Mouse (Mus musculus) spleen, adult 2 months (tissue): ENCODE measurements around the gene Adamts3. TPM values are rescaled to one million over a fixed set of nuclear protein-coding genes. Genes with fewer than 3 reads are reported as not detected.

ENCODE experiments used
- DNase-seq, 2 experiments: peaks; one replicate each; pipeline versions ENCODE4 v3.0.0 to v3.0.0-alpha.2; 2012 to 2021; ENCODE audit warnings: low spot score in 2 of 2, low read depth in 1 of 2
- H3K27ac ChIP-seq: fragments of 200-500 bp; 2 replicates; pipeline ENCODE4 v1.5.1; 2012; ENCODE audit warnings: low read length, inconsistent platforms; ENCODE audit not compliant: insufficient read depth
- H3K27me3 ChIP-seq: fragments of 200-500 bp; 2 replicates; pipeline ENCODE4 v1.6.1; 2012; ENCODE audit warnings: mild to moderate bottlenecking, moderate library complexity, low read length, inconsistent platforms; ENCODE audit not compliant: control insufficient read depth, insufficient read depth
- H3K36me3 ChIP-seq: fragments of 200-500 bp; 2 replicates; pipeline ENCODE4 v1.6.1; 2012; ENCODE audit warnings: mild to moderate bottlenecking, low read length, inconsistent platforms; ENCODE audit not compliant: control insufficient read depth, insufficient read depth
- H3K4me1 ChIP-seq: fragments of 200-500 bp; 2 replicates; pipeline ENCODE4 v1.6.1; 2011; ENCODE audit warnings: inconsistent platforms; ENCODE audit not compliant: control insufficient read depth, insufficient read depth, insufficient read length
- H3K4me3 ChIP-seq: fragments of 200-500 bp; 2 replicates; pipeline ENCODE4 v1.5.1; 2011; ENCODE audit warnings: mild to moderate bottlenecking, inconsistent platforms; ENCODE audit not compliant: insufficient read depth, insufficient read length; ENCODE audit errors: extremely low read depth
- CTCF ChIP-seq: fragments of 200-500 bp; IDR thresholded peaks from 2 replicates; pipeline ENCODE4 v1.5.1; 2011; ENCODE audit warnings: mild to moderate bottlenecking, inconsistent platforms; ENCODE audit not compliant: insufficient read depth, insufficient read length, insufficient replicate concordance; ENCODE audit errors: extremely low read depth
- POLR2A ChIP-seq: fragments of 200-500 bp; IDR thresholded peaks from 2 replicates; pipeline ENCODE4 v1.6.1; 2011; ENCODE audit warnings: low read depth, low read length, inconsistent platforms
- WGBS: fragments of 180-500 bp; shearing (Covaris S2); methylation state at CpG from one replicate; pipeline ENCODE4 v1.1.7; 2018; 5-methylcytosine and 5-hydroxymethylcytosine counted together
- polyA plus RNA-seq: library from polyadenylated mRNA; depleted of rRNA; stranded (reverse); fragments of >200 nt; gene quantifications from 2 replicates; pipeline ENCODE4 v1.2.3, GENCODE M21; 2012

The Adamts3 gene
- polyA plus RNA-seq, 1 experiment: 0.40 TPM

- 67% methylated on average over 2 of the region's 2 CpGs for WGBS
- no peaks in the 10 kb centered on the region for H3K36me3 ChIP-seq
- H3K27me3 ChIP-seq: no peaks in the 10 kb centered on the region
- TF ChIP-seq CTCF: no peak
- TF ChIP-seq POLR2A: no peak
- no peaks in the 10 kb centered on the region for H3K4me1 ChIP-seq
- H3K4me3 ChIP-seq: no peak overlapping the region
- H3K27ac ChIP-seq: no peak overlapping the region
- DNase-seq: no peak
Observed at GRCm38 (mm10) chr5:89714552-89714951, 168.6 kb downstream of the Adamts3 start.

- 85% methylated on average over 7 of the region's 7 CpGs for WGBS
- Histone ChIP-seq H3K4me1 (no peaks in the 10 kb centered on the region), H3K27me3 (no peaks in the 10 kb centered on the region), H3K27ac (no peak overlapping the region), H3K36me3 (no peaks in the 10 kb centered on the region), H3K4me3 (no peak overlapping the region)
- DNase-seq: no peak
- TF ChIP-seq CTCF: no peak
- no peak for TF ChIP-seq POLR2A
Observed at GRCm38 (mm10) chr5:89711116-89711859, 171.8 kb downstream of the Adamts3 start.

GRCm38 (mm10) chr5:89709459-89709858 lies 173.7 kb downstream of the Adamts3 start:
- H3K4me3 ChIP-seq: no peak overlapping the region
- 69% methylated on average over 4 of the region's 4 CpGs for WGBS
- no peak for DNase-seq
- TF ChIP-seq POLR2A (no peak), CTCF (no peak)
- no peak overlapping the region for H3K27ac ChIP-seq
- H3K27me3 ChIP-seq: no peaks in the 10 kb centered on the region
- H3K36me3 ChIP-seq: no peaks in the 10 kb centered on the region
- no peaks in the 10 kb centered on the region for H3K4me1 ChIP-seq

GRCm38 (mm10) chr5:89704264-89704663 lies 178.9 kb downstream of the Adamts3 start:
- no peak for DNase-seq

GRCm38 (mm10) chr5:89701241-89702007 lies 181.7 kb downstream of the Adamts3 start:
- no peak for DNase-seq
- Histone ChIP-seq H3K27ac (no peak overlapping the region), H3K27me3 (no peaks in the 10 kb centered on the region), H3K36me3 (no peaks in the 10 kb centered on the region), H3K4me1 (no peaks in the 10 kb centered on the region), H3K4me3 (no peak overlapping the region)
- 87% methylated on average over 9 of the region's 9 CpGs for WGBS
- TF ChIP-seq POLR2A: no peak
- no peak for TF ChIP-seq CTCF

More at GRCm38 (mm10) chr5:89704264-89704663, 178.9 kb downstream of the Adamts3 start:
- Histone ChIP-seq H3K36me3 (no peaks in the 10 kb centered on the region), H3K4me1 (no peaks in the 10 kb centered on the region), H3K4me3 (no peak overlapping the region), H3K27ac (no peak overlapping the region), H3K27me3 (no peaks in the 10 kb centered on the region)
- no peak for TF ChIP-seq CTCF
- no peak for TF ChIP-seq POLR2A
- 53% methylated on average over 1 of the region's 1 CpGs for WGBS

- Histone ChIP-seq H3K27me3 (no peaks in the 10 kb centered on the region), H3K4me3 (no peak overlapping the region), H3K4me1 (no peaks in the 10 kb centered on the region), H3K36me3 (no peaks in the 10 kb centered on the region), H3K27ac (no peak overlapping the region)
- no peak for DNase-seq
- WGBS: 93% methylated on average over 1 of the region's 1 CpGs
- TF ChIP-seq CTCF: no peak
- TF ChIP-seq POLR2A: no peak
Observed at GRCm38 (mm10) chr5:89687826-89688225, 195.3 kb downstream of the Adamts3 start.
